Mouse (Mus musculus) lung, adult 2 months (tissue): ENCODE measurements around the gene Smim24. TPM values are rescaled to one million over a fixed set of nuclear protein-coding genes. Genes with fewer than 3 reads are reported as not detected.

Source experiments
- DNase-seq: peaks from one replicate; pipeline ENCODE4 v3.0.0; 2022
- H3K4me1 ChIP-seq: fragments of 200-500 bp; 2 replicates; pipeline ENCODE4 v1.6.1; 2011; ENCODE audit warnings: low read length; ENCODE audit not compliant: control insufficient read depth, insufficient read depth
- H3K4me3 ChIP-seq: fragments of 200-500 bp; replicated peaks from 2 replicates; pipeline ENCODE3; 2011; ENCODE audit warnings: low read depth, mild to moderate bottlenecking, control low read depth, low read length; ENCODE audit errors: extremely low read depth
- CTCF ChIP-seq: fragments of 200-500 bp; IDR thresholded peaks from 2 replicates; pipeline ENCODE4 v1.5.1; 2011; ENCODE audit warnings: mild to moderate bottlenecking, low read length, control low read depth; ENCODE audit not compliant: insufficient read depth
- POLR2A ChIP-seq: fragments of 200-500 bp; IDR thresholded peaks from 2 replicates; pipeline ENCODE4 v1.6.1; 2011; ENCODE audit warnings: low read depth, mild to moderate bottlenecking, control low read depth, low read length, borderline replicate concordance; ENCODE audit errors: extremely low read depth
- WGBS: fragments of 180-500 bp; shearing (Covaris S2); methylation state at CpG from one replicate; pipeline ENCODE4 v1.1.7; 2018; 5-methylcytosine and 5-hydroxymethylcytosine counted together
- polyA plus RNA-seq: library from polyadenylated mRNA; depleted of rRNA; stranded (reverse); fragments of >200 nt; gene quantifications from 2 replicates; pipeline ENCODE4 v1.2.3, GENCODE M21; 2012; rRNA removed

Gene Smim24
- 8.8 and 10.1 TPM in 2 replicates for polyA plus RNA-seq

DNA sequence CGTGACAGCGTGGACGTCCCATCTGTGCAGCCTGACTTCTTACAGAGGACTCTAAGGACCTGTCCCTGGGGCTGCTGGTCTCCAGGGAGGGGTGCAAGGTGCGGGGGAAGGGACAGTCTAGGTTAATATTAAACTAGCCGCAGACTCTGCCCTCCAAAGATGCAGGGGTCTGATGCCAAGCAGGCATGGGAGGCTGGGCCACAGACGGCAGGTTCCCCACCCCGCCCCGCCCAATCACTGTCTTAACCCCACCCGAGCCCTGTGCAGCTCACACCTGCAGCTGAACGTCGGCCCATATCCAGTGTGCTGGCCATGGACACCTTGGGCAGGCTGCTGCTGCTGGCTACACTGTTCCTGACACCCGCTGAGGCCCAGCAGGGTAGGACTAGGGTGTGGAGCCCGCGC, at the start of gene Smim24:
Gene Smim24, plus strand, starts transcription at position 271 of the 405 bp plus-strand sequence.
- peaks cover 14% of the 10 kb centered on the region for H3K4me1 ChIP-seq
- H3K4me3 ChIP-seq: peak within 1 kb of the TSS; percentile 19
- TF ChIP-seq POLR2A (no peak), CTCF (no peak)
- WGBS: 52% methylated on average over 14 of the region's 14 CpGs
- DNase-seq: no peak

DNA sequence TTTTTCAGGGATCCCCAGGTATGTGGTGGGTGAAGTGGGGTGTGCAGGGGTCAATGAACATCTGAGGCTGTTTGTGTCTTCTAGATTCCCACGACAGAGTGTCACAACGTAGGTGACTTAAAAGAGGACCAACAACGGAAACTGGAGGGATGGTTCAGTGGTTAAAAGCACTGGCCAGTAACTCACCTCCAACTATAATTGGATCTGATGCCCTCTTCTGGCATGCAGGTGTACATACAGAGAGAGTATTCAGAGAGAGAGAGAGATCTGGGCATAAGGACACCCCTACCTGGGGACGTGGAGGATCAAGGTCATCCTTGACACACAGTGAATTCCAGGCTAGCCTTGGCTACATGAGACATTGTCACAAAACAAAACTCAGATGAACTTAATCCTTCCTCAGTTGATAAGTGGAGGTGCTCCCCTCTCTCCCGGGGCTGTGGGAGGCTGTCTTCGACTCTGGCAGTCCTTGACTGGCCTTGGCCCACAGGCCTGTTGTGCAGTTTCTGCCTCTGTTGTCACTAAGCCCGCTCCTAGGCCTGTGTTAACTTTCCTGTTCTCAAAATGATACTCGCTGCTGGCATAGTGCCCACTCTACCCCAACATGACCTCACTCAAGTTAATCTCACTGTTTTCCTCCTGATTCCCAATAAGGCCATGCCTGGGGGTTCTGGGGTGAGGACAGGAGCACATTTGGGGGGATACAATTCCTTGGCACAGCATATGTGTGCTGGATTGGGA, 48.3 kb upstream of the Smim24 start:
- TF ChIP-seq POLR2A: no peak
- TF ChIP-seq CTCF: no peak
- Histone ChIP-seq H3K4me3 (no peak overlapping the region), H3K4me1 (peaks cover 9% of the 10 kb centered on the region)
- DNase-seq: no peak
- 32% methylated on average over 8 of the region's 8 CpGs for WGBS

DNA sequence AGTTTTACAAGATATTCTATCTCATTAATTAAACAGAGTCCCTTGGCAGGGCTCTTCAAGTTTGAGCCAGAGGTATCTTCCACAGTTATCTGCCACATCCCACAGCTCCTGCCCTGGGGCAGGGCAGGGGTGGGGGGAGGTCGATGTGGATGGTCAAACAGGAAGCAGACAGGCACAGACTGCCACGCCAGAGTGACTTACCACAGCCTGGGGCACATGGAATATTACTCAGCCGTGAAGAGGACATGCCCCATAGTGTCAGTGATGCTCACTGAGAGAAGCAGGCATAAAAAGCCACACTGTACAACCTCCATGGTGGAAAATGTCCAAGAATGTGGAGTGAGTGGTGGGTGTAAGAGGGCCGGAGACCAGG, 47.7 kb upstream of the Smim24 start:
- Histone ChIP-seq H3K4me1 (peaks cover 11% of the 10 kb centered on the region), H3K4me3 (no peak overlapping the region)
- 76% methylated on average over 4 of the region's 4 CpGs for WGBS
- no peak for DNase-seq
- TF ChIP-seq CTCF (no peak), POLR2A (no peak)

DNA sequence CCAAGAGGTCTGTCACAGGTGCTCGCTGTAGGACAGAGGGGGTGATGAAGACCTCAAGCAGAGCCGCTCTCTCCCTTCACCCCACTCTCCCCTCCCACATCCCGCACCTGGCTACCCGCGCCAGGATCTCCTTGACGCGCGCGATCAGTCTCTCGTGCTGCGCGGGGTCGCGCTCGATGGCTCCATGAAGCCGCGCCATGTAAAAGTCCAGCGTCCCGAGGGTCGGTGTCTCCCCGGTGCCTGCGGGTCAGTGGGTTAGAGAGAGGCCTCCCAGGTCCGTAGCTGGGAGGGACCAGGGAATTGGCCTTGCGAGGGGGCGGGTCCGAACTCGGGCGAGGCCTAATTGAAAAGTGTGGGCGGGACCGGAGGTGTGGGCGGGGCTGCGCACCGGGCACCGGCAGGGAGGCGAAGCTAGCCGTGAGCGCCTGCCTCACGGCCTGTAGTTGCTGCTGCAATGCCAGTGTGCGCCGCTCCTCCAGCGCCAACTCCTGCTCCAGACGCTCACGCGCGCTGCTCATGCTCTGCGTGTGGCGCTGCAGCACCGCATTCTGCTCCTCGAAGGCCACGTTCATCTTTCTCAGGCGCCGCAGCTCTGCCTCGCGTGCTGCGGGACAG, 46.3 kb upstream of the Smim24 start:
- peaks cover 11% of the 10 kb centered on the region for H3K4me1 ChIP-seq
- peak; percentile 63 for DNase-seq
- 42% methylated on average over 55 of the region's 55 CpGs for WGBS
- TF ChIP-seq CTCF (no peak), POLR2A (no peak; the same call in 1 of the 2 replicates)
- peak overlapping the region; percentile 11 for H3K4me3 ChIP-seq

DNA sequence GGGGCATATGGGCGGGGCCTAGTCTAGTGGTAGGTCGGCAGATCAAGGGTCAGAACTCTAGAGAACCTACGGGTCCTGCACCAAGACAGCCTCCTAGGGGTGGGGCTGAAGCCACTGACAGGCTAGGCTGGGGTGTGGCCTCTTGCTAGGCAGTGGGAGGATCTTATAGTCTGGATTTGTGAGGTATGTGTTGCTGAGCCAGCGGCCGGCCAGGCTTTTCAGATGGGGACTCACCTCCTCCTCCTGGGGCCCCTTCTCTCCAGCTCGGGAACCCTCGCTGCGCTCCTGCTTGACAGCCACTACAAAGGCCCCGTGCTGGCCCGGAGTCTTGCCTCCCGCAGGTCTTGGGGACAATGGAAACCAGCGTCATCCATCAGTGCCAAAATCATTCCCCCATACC, 43.7 kb upstream of the Smim24 start:
- WGBS: 10% methylated on average over 12 of the region's 12 CpGs
- TF ChIP-seq CTCF: no peak
- TF ChIP-seq POLR2A: no peak
- no peak for DNase-seq
- Histone ChIP-seq H3K4me3 (peak overlapping the region; percentile 86), H3K4me1 (peaks cover 11% of the 10 kb centered on the region)

DNA sequence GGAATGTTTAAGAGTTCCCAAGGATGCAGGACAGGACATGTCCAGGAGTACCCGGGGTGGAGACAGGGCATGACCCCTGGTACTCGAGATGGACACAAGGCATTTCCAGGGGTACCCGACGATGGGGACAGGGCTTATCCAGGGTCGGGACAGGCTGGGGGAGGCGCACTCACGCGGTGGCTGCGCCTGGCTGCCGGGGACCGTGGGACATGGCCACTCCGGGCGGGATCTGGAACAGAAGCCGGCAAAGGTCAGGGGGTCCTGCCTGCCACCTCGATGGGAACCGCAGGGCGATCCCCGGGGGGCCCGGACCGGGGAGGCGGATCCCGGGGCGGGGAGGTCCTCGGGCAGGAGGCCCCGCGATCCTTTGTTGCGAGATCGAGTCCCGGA, 42.9 kb upstream of the Smim24 start:
- WGBS: under 1% methylated on average over 29 of the region's 29 CpGs
- H3K4me3 ChIP-seq: peak overlapping the region; percentile 86
- peaks cover 11% of the 10 kb centered on the region for H3K4me1 ChIP-seq
- no peak for TF ChIP-seq POLR2A
- no peak for TF ChIP-seq CTCF
- no peak for DNase-seq

DNA sequence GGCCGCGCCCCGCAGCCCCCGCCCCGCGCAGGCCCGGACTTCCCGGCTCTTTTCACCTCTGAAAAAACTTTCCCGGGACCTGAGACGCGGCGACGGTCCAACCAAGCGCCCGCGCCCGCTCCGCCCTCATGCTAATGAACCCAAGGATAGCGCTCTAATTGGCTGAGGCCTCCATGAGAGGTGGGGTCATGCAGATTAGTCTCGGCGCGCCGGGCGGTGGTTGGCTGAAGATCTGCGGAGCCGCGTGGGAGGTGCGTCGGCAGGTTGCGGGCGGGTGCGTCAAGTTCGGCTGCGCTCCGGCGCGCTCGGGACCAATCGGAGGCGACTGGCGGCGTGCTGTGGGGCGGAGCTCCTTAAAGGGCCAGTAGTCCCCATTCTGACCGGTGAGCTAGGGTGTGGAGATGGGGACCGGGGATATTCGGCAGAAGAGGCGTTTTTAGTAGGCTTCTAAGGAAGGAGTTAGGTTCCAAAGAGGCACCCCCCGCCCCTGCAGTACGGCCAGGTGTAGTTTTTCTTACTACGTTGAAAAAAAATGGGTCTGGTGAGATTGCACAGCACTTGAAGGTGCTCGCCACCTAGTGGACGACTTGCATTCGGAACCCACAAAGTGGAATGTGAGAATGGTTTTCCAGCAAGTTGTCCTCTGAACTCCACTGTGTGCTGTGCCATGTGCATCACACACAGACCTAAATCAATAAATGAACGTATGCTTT, 42.3 kb upstream of the Smim24 start, which contains the start of gene Hmg20b:
Gene Hmg20b, minus strand, starts transcription at position 130 of the 713 bp plus-strand sequence.
- TF ChIP-seq CTCF (peak; percentile 79), POLR2A (peak; percentile 46; the same call in 1 of the 2 replicates)
- peak; percentile 98 for DNase-seq
- under 1% methylated on average over 54 of the region's 54 CpGs for WGBS
- peaks cover 11% of the 10 kb centered on the region for H3K4me1 ChIP-seq
- peak within 1 kb of the TSS; percentile 86 for H3K4me3 ChIP-seq

DNA sequence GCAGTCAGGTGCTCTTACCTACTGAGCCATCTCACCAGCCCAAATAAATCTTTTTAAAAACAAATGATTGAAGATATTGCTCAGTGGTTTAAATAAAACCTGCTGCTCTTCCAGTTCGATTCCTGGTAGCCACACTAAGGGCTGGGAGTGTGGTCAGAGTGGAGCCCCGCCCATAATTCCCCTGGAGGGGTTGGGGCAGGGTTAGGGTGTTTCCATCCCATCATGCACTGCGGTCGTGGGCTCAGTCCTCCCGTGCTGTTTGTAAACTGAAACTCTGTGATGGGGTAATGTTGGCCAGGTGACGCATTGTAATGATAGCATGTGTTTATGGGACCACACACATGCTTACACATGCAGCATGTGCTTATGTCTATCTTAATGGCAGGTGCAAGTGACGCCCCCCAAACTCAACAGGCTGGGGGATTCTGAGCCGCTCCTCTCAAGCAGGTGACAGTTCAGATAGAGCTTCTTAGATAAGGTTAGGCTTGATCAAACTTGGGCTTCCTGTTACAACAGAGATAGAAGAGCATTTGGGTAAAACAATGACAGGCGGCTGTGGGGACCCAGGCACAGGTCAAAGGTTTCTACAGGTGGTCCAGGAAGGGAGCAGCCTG, 41.1 kb upstream of the Smim24 start:
- no peak for DNase-seq
- TF ChIP-seq POLR2A (no peak), CTCF (no peak)
- WGBS: 26% methylated on average over 9 of the region's 9 CpGs
- Histone ChIP-seq H3K4me3 (no peak overlapping the region), H3K4me1 (peaks cover 11% of the 10 kb centered on the region)

DNA sequence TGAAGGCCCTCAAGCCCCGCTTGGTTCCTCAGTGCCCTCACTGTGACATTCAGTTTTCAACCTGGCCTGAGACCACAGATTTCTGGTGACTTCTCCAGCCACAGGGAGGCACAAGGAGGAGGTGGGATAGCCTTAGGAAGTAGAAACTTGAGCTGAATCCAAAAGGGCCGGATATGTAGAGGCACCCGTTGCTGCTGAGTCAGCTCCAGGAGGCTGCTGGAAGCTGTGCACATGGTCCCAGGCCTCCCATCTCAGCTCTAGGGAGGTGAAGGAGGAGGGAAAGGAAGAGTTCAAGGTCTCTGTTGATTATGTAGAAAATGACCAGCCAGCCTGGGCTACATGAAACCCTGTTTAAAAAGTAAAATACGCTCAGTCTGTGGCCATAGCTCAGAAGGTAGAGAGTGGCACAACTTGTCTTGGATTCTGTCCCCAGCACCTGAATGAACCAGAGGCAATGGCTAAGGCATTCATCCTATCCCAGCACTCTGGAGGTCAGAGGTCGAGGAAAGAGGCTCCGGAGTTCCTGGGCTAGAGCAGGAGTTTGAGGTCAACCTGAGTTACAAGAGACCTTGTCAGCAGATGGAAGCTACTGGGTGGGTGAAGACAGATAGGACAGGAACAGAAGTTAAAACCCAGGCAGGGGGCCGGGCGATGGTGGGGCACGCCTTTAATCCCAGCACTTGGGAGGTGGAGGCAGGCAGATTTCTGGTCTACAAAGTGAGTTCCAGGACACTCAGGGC, 37.9 kb upstream of the Smim24 start:
- 65% methylated on average over 9 of the region's 9 CpGs for WGBS
- TF ChIP-seq CTCF: no peak
- TF ChIP-seq POLR2A: no peak
- DNase-seq: no peak
- H3K4me3 ChIP-seq: no peak overlapping the region
- peaks cover 7% of the 10 kb centered on the region; the same call in 1 of the 2 replicates for H3K4me1 ChIP-seq
